Mouse (Mus musculus) C2C12 (cell line): ENCODE results near the gene Lrmda. TPM values are rescaled to one million over a fixed set of nuclear protein-coding genes. Genes with fewer than 3 reads are reported as not detected.

Experiments
- H3K27me3 ChIP-seq: one replicate; pipeline ENCODE4 v1.6.1; 2011; ENCODE audit not compliant: control insufficient read depth, insufficient read depth, insufficient read length
- H3K36me3 ChIP-seq: one replicate; pipeline ENCODE4 v1.6.1; 2011; ENCODE audit not compliant: control insufficient read depth, insufficient read depth
- H3K4me3 ChIP-seq: one replicate; pipeline ENCODE4 v1.5.1; 2011; ENCODE audit warnings: mild to moderate bottlenecking, control low read depth; ENCODE audit not compliant: poor library complexity, insufficient read depth, severe bottlenecking
- H3K79me2 ChIP-seq: one replicate; pipeline ENCODE4 v1.6.1; 2011; ENCODE audit not compliant: control insufficient read depth, insufficient read depth
- H3K79me3 ChIP-seq: one replicate; pipeline ENCODE4 v1.6.1; 2011; ENCODE audit warnings: low read depth, control low read depth
- H3ac ChIP-seq: one replicate; pipeline ENCODE3; 2011; ENCODE audit warnings: low read depth; ENCODE audit not compliant: control insufficient read depth, insufficient read length
- CEBPB ChIP-seq: IDR thresholded peaks from one replicate; pipeline ENCODE4 v1.6.1; 2011; ENCODE audit warnings: low read depth, mild to moderate bottlenecking, control low read depth, moderate library complexity
- CTCF ChIP-seq: IDR thresholded peaks from one replicate; pipeline ENCODE4 v1.5.1; 2011; ENCODE audit not compliant: control insufficient read depth, insufficient read depth, insufficient read length
- FOSL1 ChIP-seq: IDR thresholded peaks from one replicate; pipeline ENCODE4 v1.8.0; 2011; ENCODE audit warnings: mild to moderate bottlenecking, low read length; ENCODE audit not compliant: poor library complexity, insufficient read depth, severe bottlenecking
- MAX ChIP-seq: IDR thresholded peaks from one replicate; pipeline ENCODE4 v1.6.1; 2011; ENCODE audit warnings: mild to moderate bottlenecking, control low read depth
- MYOD1 ChIP-seq: IDR thresholded peaks from one replicate; pipeline ENCODE4 v1.6.1; 2011; ENCODE audit warnings: low read depth; ENCODE audit not compliant: control insufficient read depth, insufficient read length
- MYOG ChIP-seq: IDR thresholded peaks from one replicate; pipeline ENCODE4 v1.6.1; 2011; ENCODE audit not compliant: control insufficient read depth, insufficient read length; ENCODE audit errors: extremely low read depth
- USF1 ChIP-seq: IDR thresholded peaks from one replicate; pipeline ENCODE4 v1.6.1; 2011; ENCODE audit warnings: low read depth, mild to moderate bottlenecking, control low read depth, moderate library complexity
- polyA plus RNA-seq: library from polyadenylated mRNA; unstranded; fragments of >200 nt; fragmentation: generic; extraction: Trizol; gene quantifications from one replicate; pipeline ENCODE4 v1.2.1, GENCODE M21; 2012; ENCODE audit warnings: missing spikeins

The Lrmda gene
- polyA plus RNA-seq, 1 experiment, result not detected

DNA sequence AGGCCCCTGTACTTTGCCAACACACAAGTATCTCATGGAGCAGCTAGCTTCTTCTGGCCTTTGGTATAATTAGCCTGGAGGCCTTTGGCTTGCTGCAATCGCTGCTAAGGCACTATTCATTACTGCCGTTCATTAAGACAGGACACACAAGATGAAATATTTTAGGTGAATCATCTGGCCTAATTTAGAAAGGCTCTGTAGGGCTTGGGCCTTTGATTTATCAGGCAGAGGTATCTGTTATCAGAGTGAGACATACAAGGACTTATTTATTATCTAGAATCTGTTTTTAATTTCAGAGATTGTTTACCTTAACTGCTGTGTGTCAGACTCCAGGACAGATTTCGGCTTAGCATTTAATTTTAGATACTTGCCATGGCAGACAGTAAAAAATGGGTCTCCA lies 511.2 kb downstream of the Lrmda start:
- H3K27me3 ChIP-seq, result no peaks in the 10 kb centered on the region
- H3K79me2 ChIP-seq, result no peaks in the 10 kb centered on the region
- no peaks in the 10 kb centered on the region for H3K79me3 ChIP-seq
- no peak overlapping the region for H3ac ChIP-seq
- no peaks in the 10 kb centered on the region for H3K36me3 ChIP-seq
- TF ChIP-seq USF1 (no peak), FOSL1 (no peak), MYOD1 (no peak), CTCF (no peak), MYOG (no peak), MAX (no peak), CEBPB (no peak)
- no peak overlapping the region for H3K4me3 ChIP-seq

DNA sequence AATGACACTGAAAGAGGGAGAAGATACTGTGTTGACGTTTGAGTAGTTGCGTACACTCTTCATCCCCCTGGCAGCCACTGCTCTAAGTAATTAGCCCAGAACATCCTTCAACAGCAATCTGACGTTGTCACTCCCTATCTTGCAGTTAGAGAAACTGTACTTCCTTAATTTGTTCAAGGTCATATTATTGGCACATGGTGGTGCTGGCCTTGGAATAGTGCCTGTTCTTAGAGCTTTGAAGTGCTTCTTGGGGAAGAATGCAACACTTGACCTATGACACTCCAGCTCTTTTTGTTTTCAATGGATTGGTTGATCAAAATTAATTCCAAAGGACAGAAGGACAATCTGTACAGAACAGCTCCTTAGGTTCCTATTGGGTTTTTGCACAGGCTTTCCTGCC lies 514.0 kb downstream of the Lrmda start:
- Histone ChIP-seq H3K36me3 (no peaks in the 10 kb centered on the region), H3K27me3 (peaks cover 3% of the 10 kb centered on the region), H3K79me3 (no peaks in the 10 kb centered on the region), H3K79me2 (no peaks in the 10 kb centered on the region), H3ac (no peak overlapping the region), H3K4me3 (no peak overlapping the region)
- TF ChIP-seq MAX (no peak), FOSL1 (no peak), CEBPB (no peak), CTCF (no peak), MYOD1 (no peak), MYOG (no peak), USF1 (no peak)

DNA sequence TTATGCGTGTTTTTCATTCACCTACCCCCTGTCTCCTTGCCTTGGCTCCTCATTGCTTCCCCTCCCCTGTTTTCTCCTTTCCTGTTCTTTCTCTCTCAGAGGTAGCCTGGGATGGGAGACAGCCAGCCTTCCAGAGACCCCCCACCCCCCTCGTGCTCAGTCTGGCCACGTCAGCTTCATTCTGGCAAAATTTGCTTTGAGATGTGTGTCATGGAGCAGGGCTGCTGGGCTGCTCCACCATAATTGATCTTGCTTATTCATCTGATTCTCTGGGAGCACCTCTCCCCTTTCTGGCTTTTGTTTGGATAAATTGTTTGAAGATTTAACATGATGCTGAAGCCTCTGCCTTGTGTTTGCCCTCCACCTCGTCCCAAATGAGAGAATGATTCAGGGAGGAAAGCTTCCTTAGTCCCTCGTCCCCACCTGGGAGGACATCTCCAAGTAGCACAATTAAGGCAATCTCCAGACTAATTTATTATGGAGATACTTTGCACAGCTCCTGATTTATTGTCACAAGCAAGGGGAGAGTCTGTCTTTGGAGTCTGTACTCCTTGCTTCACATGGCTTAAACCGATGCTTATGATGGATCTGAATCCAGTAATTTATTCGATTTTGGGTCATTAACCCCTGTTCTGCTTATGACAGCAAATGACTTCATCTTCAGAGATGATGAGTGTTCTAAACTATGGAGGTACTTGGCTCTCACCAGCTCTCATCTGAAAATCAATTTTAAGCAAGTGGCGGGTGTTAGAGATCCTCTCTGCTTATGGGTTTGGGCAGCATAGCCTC lies 526.6 kb downstream of the Lrmda start:
- H3K4me3 ChIP-seq, result no peak overlapping the region
- TF ChIP-seq USF1, result no peak
- TF ChIP-seq MYOD1, result no peak
- no peak for TF ChIP-seq CEBPB
- no peak for TF ChIP-seq FOSL1
- no peak for TF ChIP-seq MYOG
- no peak for TF ChIP-seq CTCF
- TF ChIP-seq MAX, result no peak
- no peak overlapping the region for H3ac ChIP-seq

DNA sequence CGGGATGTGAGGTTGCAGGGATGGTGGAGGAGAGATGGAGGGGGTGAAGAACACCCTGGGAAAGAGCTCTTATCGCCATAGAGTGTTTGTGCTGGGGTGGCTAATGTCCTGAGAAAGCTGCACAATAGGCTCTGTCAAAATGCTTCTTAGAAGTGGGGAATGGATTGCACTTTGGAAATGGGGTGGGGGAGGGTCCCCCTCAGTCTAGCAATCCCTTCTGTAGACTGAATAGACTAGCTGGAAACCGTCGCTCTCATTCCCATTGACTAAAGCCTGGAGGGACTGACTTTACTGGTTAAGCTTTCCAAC lies 527.1 kb downstream of the Lrmda start:
- Histone ChIP-seq H3K79me2 (no peaks in the 10 kb centered on the region), H3K27me3 (peaks cover 5% of the 10 kb centered on the region), H3K79me3 (no peaks in the 10 kb centered on the region), H3ac (no peak overlapping the region), H3K36me3 (no peaks in the 10 kb centered on the region), H3K4me3 (no peak overlapping the region)
- no peak for TF ChIP-seq CTCF
- no peak for TF ChIP-seq FOSL1
- TF ChIP-seq MAX, result no peak
- TF ChIP-seq MYOG, result no peak
- TF ChIP-seq USF1, result no peak
- no peak for TF ChIP-seq CEBPB
- no peak for TF ChIP-seq MYOD1

More for the DNA sequence above, 526.6 kb downstream of the Lrmda start:
- no peaks in the 10 kb centered on the region for H3K36me3 ChIP-seq
- no peaks in the 10 kb centered on the region for H3K79me2 ChIP-seq
- H3K79me3 ChIP-seq, result no peaks in the 10 kb centered on the region
- peaks cover 5% of the 10 kb centered on the region for H3K27me3 ChIP-seq

DNA sequence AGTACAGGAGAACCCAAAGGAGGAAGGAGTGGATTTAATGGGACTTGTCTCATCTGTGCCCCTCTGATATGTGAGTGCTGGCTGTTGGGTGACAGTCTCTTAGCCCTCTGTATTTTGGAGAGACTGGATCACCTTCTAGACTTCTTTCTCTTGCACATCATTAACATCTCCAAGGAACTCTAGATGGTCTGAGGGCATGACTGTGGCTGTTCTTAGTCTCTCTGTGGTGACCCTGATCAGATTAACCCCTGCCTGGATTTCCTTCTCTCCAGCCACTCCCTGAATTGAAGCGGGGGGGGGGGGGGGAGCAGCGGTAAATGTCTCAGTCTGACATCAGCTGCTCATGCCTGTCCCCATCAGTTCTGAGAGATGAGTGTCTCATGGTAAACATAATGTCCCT lies 528.8 kb downstream of the Lrmda start:
- no peaks in the 10 kb centered on the region for H3K36me3 ChIP-seq
- no peak overlapping the region for H3K4me3 ChIP-seq
- peaks cover 5% of the 10 kb centered on the region for H3K27me3 ChIP-seq
- H3K79me3 ChIP-seq, result no peaks in the 10 kb centered on the region
- H3ac ChIP-seq, result no peak overlapping the region
- TF ChIP-seq USF1 (no peak), CEBPB (no peak), FOSL1 (no peak), MYOD1 (no peak), MYOG (no peak), CTCF (no peak), MAX (no peak)
- H3K79me2 ChIP-seq, result no peaks in the 10 kb centered on the region

DNA sequence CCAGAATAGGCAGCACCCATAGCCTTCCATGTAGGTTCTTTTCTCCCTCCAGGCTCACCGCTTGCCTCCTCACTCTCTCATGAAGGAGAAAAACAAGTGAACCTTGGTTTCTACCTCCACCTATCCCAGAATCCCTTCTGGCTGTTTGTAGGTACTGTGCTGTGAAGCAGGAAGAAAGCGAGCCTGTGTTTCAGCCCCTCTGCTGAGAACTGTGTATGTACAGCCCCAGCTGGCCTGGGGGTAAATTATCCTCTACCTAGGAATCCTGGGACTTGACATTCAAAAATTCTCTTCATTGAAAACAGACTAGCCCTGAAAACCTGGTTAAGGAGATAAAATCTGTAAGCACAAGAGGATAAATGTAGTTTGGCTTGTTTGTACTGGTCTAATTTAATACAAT lies 529.7 kb downstream of the Lrmda start:
- Histone ChIP-seq H3ac (no peak overlapping the region), H3K79me3 (no peaks in the 10 kb centered on the region), H3K36me3 (no peaks in the 10 kb centered on the region), H3K27me3 (no peaks in the 10 kb centered on the region), H3K79me2 (no peaks in the 10 kb centered on the region), H3K4me3 (no peak overlapping the region)
- no peak for TF ChIP-seq USF1
- no peak for TF ChIP-seq MYOG
- TF ChIP-seq MAX, result no peak
